Mouse (Mus musculus) adrenal gland, adult (tissue): ENCODE results near the gene Cxcr1.
"Not testable (repeated sequence)": the region's sequence is repeated elsewhere in the genome, so short reads cannot be mapped to it uniquely, and the experiment has no call there.

Source experiments
- DNase-seq, 2 experiments: peaks; one replicate each; pipeline ENCODE4 v3.0.0; 2022 to 2023; ENCODE audit warnings: low spot score in 1 of 2; ENCODE audit not compliant: inconsistent age in 2 of 2

Gene Cxcr1

DNA sequence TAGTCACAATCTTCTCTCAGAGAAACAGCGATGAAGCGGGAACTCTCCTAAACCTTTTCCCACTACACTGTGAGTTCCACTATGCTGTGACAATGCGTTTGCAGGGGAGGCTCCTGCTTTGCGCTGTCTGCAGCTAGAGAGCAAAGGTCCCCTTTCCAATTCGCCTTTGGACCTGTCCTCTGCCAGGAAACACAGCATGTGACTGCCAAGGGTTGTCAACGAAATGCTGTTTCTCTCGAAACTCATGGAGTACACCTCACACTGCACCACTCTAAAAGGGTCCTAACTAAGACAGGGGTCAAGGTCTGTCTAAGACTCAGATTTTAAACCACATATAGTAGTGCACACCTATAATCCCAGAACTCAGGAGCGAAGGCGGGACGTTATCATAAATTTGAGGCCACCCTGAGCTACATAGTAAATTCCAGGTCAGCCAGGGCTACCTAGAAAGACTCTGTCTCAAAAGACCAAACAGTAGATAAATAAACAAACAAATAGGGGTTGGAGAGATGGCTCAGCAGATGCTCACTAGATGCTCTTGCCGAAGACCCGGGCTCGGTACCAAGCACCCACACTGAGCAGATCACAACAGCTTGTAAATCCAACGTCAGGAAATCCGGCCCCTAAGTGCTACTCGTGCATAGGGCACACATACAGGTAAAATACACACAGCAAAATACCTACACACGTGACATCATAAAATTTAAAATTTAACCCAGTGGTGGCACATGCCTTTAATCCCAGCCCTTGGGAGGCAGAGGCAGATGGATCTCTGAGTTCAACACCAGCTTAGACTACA is 2.4 kb upstream of the Cxcr1 start:
- DNase-seq, result peak in 1 of 2 experiments; percentile 15

DNA sequence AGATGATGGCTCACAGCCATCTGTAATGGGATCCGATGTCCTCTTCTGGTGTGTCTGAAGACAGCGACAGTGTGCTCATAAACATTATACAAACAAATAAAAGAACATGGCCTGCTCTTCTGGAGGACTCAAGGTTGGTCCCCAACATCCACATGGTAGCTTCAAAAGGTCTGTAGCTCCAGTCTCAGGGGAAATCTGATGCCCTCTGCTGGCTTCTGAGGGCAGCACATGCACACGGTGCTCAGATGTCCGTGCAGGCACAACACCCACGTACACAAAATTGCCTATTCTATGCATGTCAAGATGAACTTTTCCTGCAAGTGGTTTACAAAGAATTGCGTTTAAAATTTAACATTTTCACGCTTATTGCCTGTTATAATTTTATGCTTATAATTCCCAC is 1.5 kb upstream of the Cxcr1 start:
- DNase-seq, result peak; percentile 21 to 58

DNA sequence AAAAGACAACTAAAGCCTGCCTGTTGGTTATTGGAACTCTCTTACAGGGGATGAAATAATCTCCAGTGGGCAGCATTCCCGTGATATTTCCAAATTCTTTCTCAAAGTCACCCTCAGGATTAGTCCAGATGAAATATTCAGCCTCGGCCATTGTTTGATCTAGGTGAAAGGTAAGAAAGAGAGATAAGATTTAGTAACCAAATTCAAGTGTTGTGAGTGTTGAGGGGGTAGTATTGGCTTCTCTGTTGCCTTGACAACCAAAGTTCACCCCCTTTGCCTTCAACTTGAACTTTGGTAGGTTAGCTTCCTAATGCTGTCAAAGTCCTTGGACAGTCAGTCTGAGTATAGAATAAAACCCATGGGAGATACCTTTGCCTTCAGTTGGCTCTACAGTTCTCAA is 1.7 kb downstream of the Cxcr1 start:
- DNase-seq, result peak in 1 of 2 experiments; percentile 15

DNA sequence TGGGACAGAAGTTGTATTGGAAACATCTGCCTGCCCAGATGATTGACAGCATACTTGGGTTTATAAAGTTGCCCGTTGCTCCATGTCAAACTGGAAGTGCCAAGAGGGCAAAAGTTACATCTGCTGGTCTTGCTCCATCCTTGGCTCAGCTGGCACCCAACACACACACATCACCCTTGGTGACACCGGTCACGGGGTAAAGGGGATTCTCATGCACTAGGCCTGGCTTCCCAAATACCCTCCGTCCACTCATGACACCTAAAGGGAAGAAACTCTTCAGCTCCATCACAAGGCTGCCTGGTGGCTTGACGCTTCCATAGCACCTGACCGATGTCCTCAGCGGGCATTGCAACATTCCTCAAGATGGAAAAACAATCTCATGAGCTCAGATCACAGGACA is 4.0 kb downstream of the Cxcr1 start:
- DNase-seq, result peak in 1 of 2 experiments; percentile 35

DNA sequence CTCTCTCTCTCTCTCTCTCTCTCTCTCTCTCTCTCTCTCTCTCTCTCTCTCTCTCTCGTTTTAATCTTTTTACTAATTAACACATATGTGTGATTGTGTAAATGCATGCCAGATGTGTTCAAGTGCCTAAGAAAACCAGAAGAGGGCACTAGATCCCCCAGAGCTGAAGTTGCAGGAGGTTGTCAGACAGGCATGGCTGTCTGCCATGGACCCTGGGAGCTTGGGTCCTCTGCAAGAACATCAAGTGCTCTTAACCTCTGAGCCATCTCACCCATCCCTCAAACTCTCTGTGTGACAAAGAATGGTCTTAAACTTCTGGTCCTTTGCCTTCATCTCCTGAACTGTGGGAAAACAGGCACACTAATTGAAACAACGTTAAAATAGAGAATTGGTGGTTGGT is 11.4 kb downstream of the Cxcr1 start:
- DNase-seq, result no peak

DNA sequence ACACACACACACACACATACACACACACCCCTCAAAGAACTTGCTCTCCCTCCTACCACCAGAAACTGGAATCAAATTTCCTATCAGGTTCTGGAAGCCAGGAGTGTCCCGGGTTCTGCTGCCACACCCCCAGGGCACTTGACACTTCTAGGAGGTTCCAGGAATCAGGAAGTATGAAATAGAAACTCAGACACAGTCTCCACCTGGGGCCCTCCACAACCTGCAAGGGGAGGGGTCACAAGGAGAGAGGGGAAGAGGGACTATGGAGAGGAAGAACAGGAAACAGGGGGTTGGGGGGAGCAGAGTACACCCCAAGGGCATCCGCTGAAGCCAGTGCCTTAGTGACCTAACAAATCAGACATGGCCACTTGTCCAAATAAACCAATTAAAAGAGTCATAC is 13.0 kb downstream of the Cxcr1 start:
- DNase-seq, result no peak

DNA sequence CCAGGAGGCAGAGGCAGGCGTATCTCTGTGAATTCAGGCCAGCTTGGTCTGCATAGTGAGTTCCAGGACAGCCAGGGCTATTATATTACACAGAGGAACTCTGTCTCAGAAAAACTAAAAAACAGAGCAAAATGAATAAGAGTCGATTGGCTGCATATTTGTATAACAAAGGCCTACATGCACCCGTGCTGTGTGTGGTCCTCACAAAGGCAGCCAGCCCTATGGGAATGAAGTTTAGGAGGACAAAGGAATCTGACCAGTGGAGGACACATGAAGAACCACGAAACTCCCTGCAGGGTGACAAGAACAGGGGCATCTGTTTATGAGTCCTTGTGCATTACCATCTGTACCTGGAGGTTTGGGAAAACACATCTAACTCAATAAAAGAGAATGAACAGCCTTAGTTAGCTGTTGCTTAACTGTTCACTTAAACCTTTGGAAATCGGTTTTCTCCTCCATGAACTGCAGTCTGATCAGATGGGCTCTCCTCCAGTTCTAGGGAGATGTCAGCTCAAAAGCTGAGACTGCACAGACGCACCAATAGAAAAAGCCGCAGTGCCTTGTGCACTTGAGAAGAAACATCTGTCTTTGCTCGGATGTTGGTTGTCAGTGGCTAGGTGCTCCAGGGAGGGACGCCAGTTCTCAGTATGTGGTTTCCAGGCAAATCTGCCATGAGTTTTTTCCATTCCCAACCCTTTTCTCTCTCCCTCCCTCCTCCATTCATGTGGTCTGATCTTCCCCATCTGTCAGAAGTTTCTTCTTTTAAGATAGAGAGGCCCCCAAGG is 14.6 kb downstream of the Cxcr1 start:
- DNase-seq, result no peak

DNA sequence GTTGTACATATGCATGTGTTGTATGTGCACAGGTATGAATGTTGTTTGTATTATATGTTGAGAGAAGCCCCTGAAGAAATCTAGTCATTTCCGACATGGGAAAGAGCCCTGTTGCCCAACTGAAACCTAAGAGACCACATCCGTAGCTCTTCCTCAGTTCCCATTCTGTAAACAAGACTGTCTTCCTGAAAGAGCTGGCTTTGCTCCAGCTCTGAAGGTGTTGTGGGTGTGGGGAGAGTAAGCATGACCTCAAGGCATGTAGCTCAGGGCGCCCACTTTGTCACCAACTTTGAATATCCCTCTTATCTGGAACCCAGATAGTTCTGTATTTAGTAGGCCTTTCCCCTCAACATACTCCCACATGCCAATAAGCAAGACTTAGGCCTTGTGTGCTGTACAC is 15.8 kb downstream of the Cxcr1 start:
- no peak for DNase-seq

DNA sequence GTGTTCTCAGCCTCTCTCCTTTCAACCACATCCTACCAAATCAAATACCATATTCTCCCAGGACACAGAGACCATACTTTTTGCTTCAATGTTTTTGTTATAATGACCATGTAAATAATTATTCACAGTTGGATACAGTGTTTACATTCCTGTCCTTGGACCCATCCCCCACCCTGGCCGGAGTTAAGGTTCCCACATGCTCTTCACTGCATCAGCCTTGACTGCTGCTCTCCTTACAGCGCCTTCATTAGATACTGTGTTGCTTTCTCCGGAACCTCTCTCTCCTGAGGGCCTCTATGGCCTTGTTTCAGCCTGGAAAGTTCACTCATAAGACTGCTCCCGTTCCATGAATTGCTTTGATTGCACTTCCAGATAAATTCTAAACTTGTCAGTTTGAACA is 18.7 kb downstream of the Cxcr1 start:
- DNase-seq, result no peak

DNA sequence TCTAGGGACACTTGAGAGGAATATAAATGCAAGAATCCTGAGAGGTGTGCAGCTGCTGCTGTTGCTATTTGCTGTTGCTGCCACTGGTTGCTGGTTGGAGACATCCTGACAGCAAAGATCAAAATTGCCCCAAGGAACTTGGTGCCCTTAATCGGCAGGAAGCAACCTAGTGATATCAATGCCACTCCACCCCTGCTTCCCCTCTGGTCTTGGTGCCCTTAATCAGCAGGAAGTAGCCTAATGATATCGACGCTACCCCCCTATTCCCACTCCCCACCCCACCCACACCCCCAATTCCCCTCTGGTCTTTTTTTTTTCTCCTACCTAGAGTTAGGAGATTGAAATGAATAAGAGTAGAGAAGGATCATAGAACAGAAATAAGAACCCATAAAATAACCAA is 21.7 kb downstream of the Cxcr1 start:
- DNase-seq, result no peak

DNA sequence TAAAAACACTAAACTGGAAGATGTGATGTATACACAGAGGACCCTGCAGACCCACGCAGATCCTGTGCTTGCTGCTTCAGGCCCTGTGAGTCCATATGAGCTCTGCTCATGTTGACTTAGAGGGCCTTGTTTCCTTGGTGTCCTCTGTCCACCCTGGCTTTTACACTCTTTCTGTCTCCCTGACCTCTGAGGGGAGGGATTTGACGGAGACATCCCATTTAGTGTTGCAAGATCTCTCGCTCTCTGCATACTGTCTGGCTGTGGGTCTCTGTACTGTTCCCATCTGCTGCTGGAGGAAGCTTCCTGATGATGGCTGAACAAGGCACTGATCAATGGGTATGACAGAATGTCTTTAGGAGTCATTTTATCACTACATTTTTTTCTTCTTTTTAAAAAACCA is 24.7 kb downstream of the Cxcr1 start:
- DNase-seq, result no peak

DNA sequence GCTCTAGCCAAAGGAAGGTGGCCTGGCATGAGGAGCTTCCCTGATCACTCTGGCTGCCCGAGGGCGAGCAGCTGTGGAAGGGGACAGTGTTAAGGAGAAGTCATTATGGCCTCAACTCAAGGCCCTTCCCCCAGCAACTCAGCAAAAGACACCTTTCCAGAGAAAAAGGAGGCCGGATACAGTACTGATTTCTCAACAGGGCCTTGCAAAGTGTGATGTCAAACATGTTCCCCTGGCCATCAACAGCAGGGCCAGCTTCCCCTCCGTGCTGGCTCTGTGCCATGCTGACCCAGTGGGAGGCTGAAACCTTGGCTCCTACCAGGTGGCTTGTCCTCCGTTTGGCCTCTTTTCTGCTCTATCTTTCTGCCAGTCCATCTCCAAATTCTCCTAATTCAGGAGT is 27.3 kb downstream of the Cxcr1 start:
- DNase-seq, result no peak

DNA sequence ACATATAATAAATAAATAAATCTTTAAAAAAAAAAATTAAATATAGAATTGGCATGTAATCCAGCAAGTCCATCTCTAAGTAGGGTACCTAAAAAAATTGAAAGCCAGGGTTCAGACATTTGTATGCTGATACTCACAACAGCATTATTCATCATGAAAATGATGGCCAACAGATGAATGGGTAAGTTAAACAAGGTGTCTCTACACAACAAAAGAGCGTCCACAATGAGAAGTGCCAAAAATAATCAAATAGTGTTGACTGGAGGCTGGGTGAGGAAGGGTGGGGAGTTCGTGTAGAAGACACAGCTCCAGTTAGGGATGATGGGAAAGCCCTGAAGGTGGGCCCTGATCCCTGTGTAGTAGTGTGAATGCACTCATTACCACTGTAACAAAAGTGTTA is 34.4 kb downstream of the Cxcr1 start:
- DNase-seq, result no peak

DNA sequence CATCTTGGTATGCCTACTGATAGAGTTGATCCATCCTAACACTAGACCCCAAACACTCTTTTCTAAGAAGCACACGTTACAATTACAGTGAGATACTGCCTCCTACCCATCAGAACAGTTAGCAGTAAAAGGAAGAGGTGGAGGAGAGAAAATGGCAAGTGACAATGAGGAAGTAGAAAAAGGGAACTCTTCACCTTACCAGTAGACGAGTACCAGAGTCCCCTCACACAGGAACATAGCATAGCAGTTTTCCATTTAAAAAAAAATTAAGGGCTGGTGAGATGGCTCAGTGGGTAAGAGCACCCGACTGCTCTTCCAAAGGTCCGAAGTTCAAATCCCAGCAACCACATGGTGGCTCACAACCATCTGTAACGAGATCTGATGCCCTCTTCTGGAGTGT is 34.8 kb downstream of the Cxcr1 start:
- not testable (repeated sequence) for DNase-seq

DNA sequence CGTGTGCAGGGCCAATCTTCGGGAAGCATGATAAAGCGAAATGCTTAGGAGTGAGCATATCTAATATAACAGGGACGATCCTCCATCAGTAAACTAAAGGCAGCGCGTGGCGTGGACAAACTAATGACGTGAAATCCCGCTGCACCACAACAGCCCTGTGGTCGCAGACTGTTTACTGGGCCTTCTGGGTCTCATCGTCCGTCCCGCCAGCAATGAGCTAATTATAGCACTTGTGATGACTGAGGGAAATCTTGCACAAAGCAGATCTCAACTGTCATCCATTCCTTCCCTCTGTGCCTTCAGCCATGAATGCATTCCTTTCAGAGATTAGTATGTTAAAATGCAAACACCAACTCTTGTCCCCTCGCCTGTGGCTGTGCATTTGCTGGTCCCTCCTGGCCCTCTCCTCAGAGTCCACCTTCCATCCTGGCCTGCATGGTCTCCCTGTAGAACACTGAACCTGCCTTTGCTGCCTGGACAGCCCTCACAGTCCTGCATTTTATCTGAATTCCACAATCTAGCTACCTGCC is 38.0 kb downstream of the Cxcr1 start:
- DNase-seq, result no peak

DNA sequence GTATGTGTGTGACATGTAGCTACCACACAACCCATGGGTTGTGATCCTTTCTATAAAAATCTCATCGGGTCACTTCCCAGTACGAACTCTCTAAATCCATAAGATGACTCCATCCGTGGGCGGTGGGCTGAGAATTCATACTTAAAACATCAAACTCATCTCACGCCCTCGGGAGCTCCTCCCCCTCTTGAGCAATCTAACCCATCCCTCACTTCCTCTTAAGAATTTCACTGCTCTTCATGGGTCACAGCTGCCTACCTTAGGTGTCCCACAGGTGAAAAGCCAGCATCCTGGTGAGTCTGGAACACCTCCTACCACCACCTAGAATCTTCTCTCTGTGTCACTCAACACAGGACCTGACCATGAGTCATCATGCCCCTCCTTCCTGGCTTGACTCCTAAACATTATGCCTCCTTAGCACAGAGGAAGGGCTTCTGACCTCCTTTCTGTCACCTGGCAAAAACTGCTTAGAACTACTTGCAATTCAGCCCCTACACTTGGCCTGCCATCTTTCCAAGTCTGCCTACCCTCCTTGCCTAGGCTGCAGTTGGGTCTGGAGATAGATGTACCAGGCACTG is 38.9 kb downstream of the Cxcr1 start:
- DNase-seq, result no peak

DNA sequence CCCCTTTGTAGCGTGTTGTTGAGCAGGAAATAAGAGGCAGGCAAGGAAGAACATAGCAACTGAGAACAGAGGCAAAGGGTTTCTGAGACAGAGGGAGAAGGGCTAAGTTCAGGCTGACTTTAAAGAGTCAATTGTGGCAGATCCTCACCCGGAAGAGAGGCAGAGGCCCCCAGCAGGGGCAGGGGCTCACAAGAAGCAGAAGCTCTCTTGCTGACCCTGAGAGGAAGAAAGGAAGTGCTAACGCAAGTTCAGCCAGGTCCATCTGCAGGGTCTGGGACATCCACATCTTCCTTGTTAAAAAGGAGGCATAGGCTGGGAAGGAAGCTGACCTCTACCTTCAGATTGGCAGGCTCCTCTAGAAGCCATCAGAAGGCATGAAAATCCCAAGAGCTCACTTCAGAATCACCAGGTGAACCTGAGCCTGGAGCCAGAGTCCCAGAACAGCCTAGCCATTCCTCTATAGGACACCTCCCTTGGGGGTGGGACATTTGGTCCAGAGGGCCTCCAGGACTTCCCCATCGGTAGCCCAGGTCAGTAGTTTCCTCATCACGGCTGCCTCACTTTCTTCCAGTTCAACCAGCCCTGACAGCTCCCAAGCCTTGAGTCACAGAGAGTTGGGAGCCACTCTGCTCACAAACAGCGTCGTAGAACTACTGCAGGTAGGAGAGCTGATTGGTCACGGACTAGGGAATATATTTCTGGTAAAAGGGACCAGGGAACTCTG is 40.8 kb downstream of the Cxcr1 start, which contains the start of gene Cxcr2:
Gene Cxcr2, plus strand, starts transcription at position 529 of the 724 bp plus-strand sequence.
- DNase-seq, result no peak

DNA sequence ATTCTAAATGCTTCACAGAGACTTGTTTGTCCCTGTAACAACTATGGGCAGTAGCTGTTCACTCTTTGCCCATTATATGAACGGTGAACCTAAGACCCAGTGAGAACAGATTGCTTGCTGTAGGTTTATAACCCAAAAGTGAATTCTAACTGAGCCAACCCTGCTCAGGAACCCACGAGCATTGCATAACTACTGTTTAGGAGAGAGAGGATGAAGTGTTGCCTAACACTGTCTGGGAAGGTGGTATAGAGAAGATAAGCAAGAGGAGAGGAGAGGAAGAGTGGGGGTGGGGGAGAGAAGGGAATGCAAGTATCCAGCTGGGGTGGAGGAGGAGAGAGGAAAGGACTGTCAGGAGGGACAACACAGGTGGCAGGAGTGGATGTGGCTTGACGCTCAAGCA is 43.3 kb downstream of the Cxcr1 start:
- no peak for DNase-seq

DNA sequence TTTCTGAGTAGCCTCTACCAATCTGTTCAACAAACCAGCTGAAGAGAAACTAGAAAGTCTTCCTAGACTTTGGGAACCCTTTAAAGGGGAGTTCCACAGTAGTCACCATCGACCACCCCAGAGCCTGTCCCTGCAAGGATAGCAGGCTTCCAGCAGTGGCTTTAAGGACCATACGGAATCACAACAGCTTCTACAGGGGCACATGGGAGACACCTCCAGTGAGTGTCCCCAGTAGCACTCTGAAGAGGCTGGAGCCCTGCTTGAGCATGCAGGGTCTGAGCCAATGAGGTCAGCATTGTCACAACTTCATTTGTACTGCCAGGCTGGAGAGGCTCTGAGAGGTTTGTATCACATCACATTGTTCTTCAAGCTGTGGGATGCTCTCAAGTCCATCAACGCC is 44.3 kb downstream of the Cxcr1 start:
- DNase-seq, result no peak

DNA sequence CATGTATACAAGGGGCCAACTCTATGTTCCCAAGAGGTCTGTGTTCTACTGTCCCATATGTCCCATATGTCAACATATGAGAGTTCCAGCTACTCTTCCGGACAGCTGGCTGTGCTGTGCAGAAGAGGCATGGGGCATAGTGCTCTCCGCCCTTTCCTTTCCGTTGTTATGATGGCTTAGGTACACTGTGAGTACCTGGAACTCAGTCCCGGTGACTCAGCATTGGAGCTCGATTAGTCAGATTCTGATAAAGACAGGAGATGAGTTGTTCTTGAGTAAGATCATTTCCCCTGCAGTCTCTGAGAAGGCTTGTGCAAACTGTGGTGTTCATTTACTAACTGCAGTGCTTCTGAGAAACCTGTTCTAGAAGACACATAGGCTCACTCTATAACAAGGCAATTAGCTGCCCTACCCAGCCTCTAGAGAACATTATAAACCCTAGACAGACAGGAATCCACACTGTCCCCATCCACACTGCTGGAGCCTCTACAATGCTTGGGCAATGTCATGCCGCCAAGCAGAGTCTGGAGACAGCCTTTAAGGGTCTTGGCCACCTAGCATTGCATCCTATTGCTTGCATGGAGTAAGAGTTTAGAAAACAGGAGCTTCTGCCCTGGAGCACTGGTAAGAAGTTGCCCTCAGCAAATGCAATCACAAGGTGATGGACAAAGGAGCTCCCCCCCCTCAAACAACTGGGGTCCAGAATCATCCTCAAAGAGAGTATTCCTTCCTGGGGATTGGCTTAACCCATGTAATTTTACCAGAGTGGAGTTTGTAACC is 45.1 kb downstream of the Cxcr1 start:
- peak; percentile 54 to 57 for DNase-seq
